Mouse (Mus musculus) embryonic fibroblast, embryonic 13.5 days (primary cell): Measurements from ENCODE around the gene Vwa3a.

Source experiments
- CTCF ChIP-seq: IDR thresholded peaks from 2 replicates; pipeline ENCODE4 v1.5.1; 2011; ENCODE audit warnings: mild to moderate bottlenecking, control low read depth, low read length, moderate library complexity, borderline replicate concordance; ENCODE audit not compliant: insufficient read depth
- POLR2A ChIP-seq: IDR thresholded peaks from 2 replicates; pipeline ENCODE4 v1.6.1; 2011; ENCODE audit warnings: low read depth, mild to moderate bottlenecking, control low read depth, low read length, moderate library complexity

GRCm38 (mm10) chr7:120743366-120744351 lies 4.5 kb downstream of the Vwa3a start:
- TF ChIP-seq CTCF (no peak), POLR2A (no peak)
